Mouse (Mus musculus) forebrain, embryonic 10.5 days (tissue): ENCODE results near the gene Tnfrsf4. TPM values are rescaled to one million over a fixed set of nuclear protein-coding genes. Genes with fewer than 3 reads are reported as not detected.

ENCODE experiments used
- DNase-seq: peaks from one replicate; pipeline ENCODE4 v3.0.0-alpha.2; 2017; ENCODE audit warnings: low spot score; ENCODE audit errors: extremely low spot score
- H3K27ac ChIP-seq: fragments of 300-500 bp; sonication (generic); 2 replicates; pipeline ENCODE4 v1.5.1; 2016; ENCODE audit warnings: mild to moderate bottlenecking
- H3K27me3 ChIP-seq: fragments of 300-500 bp; sonication (generic); 2 replicates; pipeline ENCODE4 v1.6.1; 2016; ENCODE audit warnings: mild to moderate bottlenecking; ENCODE audit not compliant: poor library complexity, severe bottlenecking
- H3K36me3 ChIP-seq: fragments of 300-500 bp; sonication (generic); replicated peaks from 2 replicates; pipeline ENCODE4 v1.6.1; 2016; ENCODE audit warnings: mild to moderate bottlenecking, moderate library complexity
- H3K4me1 ChIP-seq: fragments of 300-500 bp; sonication (generic); 2 replicates; pipeline ENCODE4 v1.6.1; 2016
- H3K4me3 ChIP-seq: fragments of 300-500 bp; sonication (generic); 2 replicates; pipeline ENCODE4 v1.5.1; 2016; ENCODE audit warnings: mild to moderate bottlenecking, moderate library complexity
- H3K9me3 ChIP-seq: fragments of 300-500 bp; sonication (generic); 2 replicates; pipeline ENCODE4 v1.6.1; 2016; ENCODE audit warnings: mild to moderate bottlenecking, moderate library complexity
- WGBS: fragments of 180-500 bp; shearing (Covaris S2); methylation state at CpG from one replicate; pipeline ENCODE4 v1.1.7; 2016; 5-methylcytosine and 5-hydroxymethylcytosine counted together
- microRNA counts: library from miRNA; unstranded; fragments of <30 nt; microRNA quantifications from one replicate; lab custom pipeline; 2017
- microRNA-seq: library from miRNA; unstranded; fragments of <30 nt; microRNA quantifications from one replicate; pipeline ENCODE4, GENCODE M21; 2017
- polyA plus RNA-seq: library from polyadenylated mRNA; unstranded; fragments of >200 nt; fragmentation: Nextera tagmentation; extraction: Ambion mirVana; gene quantifications from 2 replicates; pipeline ENCODE4 v1.2.1, GENCODE M21; 2016

Tnfrsf4 gene
- polyA plus RNA-seq, 1 experiment from 2014 or later, result 0.72 TPM

DNA sequence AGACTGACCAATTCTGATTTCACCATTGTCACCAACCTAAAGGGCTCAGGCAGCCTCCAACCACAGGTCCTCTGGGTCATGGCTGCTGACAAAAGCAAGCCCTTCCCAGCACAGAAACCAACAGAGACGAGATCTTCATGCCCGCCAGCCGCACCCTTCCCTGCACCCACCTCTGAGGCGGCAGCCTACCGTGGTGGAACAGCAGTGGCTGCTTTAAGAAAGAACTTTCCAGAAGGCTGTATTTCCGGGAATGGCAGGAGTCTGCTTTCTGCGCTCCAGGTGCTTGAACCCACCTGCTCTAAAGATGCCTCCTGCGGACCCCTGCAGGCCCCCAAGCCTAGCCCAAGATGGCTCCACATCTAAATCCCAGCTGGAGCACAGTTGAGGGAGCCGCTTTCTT lies 45.2 kb downstream of the Tnfrsf4 start:
- no peak for DNase-seq
- H3K27ac ChIP-seq, result peak overlapping the region; percentile 63
- H3K4me1 ChIP-seq, result peaks cover 16% of the 10 kb centered on the region
- H3K9me3 ChIP-seq, result no peaks in the 10 kb centered on the region
- H3K4me3 ChIP-seq, result peak overlapping the region; percentile 23; the same call in 1 of the 2 replicates
- no peaks in the 10 kb centered on the region for H3K27me3 ChIP-seq
- 79% methylated on average over 9 of the region's 9 CpGs for WGBS
- H3K36me3 ChIP-seq, result no peaks in the 10 kb centered on the region

DNA sequence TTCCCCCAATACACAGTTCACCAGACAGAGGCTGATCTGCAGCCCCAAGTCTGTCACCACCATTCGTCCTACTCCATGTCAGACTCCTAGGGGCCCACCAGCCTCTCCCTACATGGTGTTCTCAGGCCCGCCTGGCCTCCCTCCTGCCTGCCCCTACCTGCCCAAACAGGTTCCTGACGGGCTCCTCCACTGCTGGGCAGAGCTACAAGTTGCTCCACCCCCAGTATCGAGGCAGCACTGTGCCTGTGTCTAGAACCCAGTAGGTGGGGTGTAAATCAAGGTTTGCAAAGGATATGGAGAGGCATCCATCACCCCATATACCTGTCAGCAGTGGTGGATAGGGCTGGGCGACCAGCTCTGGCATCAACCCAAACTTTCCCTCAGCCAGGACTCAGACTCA lies 45.6 kb downstream of the Tnfrsf4 start, which contains the start of gene Ttll10:
Ttll10 (minus strand) TSS at position 154 of the 400 bp plus-strand sequence.
- no peak for DNase-seq
- no peaks in the 10 kb centered on the region for H3K36me3 ChIP-seq
- no peaks in the 10 kb centered on the region for H3K27me3 ChIP-seq
- peaks cover 20% of the 10 kb centered on the region for H3K4me1 ChIP-seq
- no peaks in the 10 kb centered on the region for H3K9me3 ChIP-seq
- H3K4me3 ChIP-seq, result peak within 1 kb of the TSS; percentile 23; the same call in 1 of the 2 replicates
- WGBS, result 53% methylated on average over 5 of the region's 5 CpGs
- peak within 1 kb of the TSS; percentile 63 for H3K27ac ChIP-seq

DNA sequence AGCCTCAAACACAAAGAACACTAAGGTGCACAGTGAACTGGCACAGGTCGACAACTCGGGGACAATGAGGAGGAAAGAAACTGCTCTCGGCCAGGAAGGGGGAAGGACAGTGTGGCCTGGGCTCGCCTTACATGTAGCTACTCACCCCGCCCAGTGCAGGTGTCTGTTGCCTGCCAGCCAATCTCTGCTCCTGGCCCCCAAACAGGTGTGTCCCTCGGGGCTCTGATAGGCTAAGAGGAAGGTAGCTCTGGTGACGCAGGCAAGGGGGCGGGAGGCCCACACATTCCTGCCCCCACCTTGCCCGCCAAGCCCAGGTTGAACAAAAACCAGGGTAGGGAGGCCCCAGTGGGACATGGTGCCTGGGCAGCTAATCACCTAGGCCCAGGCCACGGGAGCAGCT lies 46.1 kb downstream of the Tnfrsf4 start:
- peaks cover 23% of the 10 kb centered on the region for H3K4me1 ChIP-seq
- 30% methylated on average over 10 of the region's 10 CpGs for WGBS
- no peak for DNase-seq
- no peaks in the 10 kb centered on the region for H3K27me3 ChIP-seq
- no peaks in the 10 kb centered on the region for H3K36me3 ChIP-seq
- peak overlapping the region; percentile 63; the same call in 1 of the 2 replicates for H3K27ac ChIP-seq
- no peaks in the 10 kb centered on the region for H3K9me3 ChIP-seq
- peak overlapping the region; percentile 23; the same call in 1 of the 2 replicates for H3K4me3 ChIP-seq

DNA sequence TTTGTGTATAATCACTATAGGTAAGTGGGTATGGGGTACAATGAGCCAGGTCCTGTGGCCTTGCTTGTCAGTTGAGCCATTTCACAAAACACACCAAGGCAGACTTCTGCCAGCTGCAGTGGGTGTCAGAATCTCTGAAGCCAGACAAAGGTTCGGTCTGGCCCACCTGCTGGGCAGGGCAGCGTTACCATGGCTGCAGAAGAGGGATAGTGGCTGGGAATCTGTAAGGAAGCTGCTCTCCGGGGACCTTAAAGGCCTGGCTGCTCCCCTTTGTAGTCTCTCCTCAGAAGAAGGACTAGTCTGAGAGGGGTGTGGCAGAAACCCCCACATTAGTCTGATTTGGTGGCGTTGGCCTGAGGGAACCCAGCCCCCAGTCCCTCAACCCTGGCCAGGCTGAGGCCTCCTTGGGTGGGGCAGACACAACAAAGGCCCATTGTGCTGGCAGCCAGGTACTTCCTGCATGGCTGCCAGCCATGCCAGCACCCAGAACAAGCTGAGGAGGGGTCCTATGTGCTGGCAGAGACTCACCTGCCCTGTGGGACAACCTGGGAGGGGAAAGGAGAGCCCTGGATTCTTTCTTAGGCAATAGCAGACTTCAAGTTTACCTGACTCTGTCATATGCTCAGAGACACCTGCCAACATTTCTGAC lies 50.3 kb downstream of the Tnfrsf4 start:
- DNase-seq, result no peak
- Histone ChIP-seq H3K27ac (peak overlapping the region; percentile 79), H3K9me3 (no peaks in the 10 kb centered on the region), H3K27me3 (no peaks in the 10 kb centered on the region), H3K36me3 (no peaks in the 10 kb centered on the region), H3K4me1 (peaks cover 19% of the 10 kb centered on the region), H3K4me3 (no peak overlapping the region; the same call in 1 of the 2 replicates)
- WGBS, result 1% methylated on average over 4 of the region's 4 CpGs

DNA sequence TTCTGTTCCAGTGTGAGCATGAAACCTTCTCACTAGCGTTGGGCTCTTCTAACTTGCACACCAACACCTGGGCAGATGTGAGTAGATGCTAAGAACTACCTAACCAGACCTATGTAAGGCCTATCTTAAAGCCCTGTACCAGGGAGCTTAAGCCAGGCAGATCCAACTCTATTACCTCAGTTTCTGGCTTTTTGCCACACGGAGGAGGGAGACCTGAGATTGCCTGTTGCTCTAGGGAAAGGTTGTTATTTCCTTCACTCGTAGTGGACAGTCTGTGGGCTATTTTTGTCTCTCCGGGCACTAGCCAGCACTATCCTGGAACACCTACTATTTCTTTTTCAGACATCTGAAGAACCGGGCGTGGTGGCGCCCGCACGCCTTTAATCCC lies 50.9 kb downstream of the Tnfrsf4 start:
- no peak overlapping the region for H3K4me3 ChIP-seq
- no peaks in the 10 kb centered on the region for H3K9me3 ChIP-seq
- peak overlapping the region; percentile 79 for H3K27ac ChIP-seq
- H3K36me3 ChIP-seq, result no peaks in the 10 kb centered on the region
- no peaks in the 10 kb centered on the region for H3K27me3 ChIP-seq
- WGBS, result 89% methylated on average over 9 of the region's 9 CpGs
- no peak for DNase-seq
- H3K4me1 ChIP-seq, result peaks cover 23% of the 10 kb centered on the region

DNA sequence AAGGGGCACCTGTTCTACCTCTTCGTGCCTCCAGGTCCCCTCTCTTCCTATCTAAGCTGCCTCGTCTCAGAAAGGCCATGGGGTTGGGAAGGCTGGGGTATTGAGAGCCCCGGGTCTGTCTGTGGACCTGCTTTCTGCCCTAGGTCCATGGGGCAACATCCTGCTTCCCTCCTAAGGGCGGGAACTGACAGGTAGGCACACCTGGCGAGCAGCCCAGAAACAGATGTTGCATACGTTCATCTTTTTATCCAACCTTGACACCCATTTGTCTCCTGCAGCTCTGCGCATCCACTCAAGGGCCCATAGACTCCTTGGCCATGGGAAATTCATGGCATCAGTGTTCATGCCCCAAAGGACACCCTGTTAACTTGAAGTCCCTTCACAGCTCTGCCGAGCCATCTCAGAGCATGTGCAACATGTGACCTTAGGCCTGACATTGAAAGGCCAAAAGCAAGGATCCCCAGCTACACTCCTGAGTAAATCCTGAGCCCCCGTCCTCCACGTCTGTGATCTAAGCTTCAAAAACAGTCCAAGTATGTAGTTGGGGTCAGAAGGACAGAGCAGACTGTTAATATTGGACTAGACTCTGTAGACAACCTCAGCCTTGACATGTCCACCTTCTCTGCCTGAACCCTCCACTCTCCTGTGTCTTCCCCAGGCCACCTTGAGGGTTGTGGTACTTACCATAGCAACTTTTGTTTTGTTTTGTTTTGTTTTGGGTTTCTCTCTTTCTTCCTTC lies 51.7 kb downstream of the Tnfrsf4 start:
- Histone ChIP-seq H3K4me3 (no peak overlapping the region), H3K36me3 (no peaks in the 10 kb centered on the region), H3K27me3 (no peaks in the 10 kb centered on the region), H3K27ac (no peak overlapping the region), H3K9me3 (no peaks in the 10 kb centered on the region), H3K4me1 (peaks cover 24% of the 10 kb centered on the region)
- no peak for DNase-seq
- whole genome bisulfite sequencing, result 88% methylated on average over 10 of the region's 10 CpGs

MicroRNAs within 50 kb of the gene (microRNA counts, 519-probe panel; counts per million panel counts)
- microRNA mmu-miR-200a (lab: Ali Mortazavi, UCI) (341 counts per million, percentile 65 among the panel's probes with 10 or more counts), microRNA mmu-miR-200b (lab: Ali Mortazavi, UCI) (4,836 counts per million, percentile 83 among the panel's probes with 10 or more counts), microRNA mmu-miR-429 (lab: Ali Mortazavi, UCI) (4,901 counts per million, percentile 83 among the panel's probes with 10 or more counts)

Small RNA genes within 50 kb of the gene (microRNA-seq; reads per million reads assigned to microRNA genes)
- gene Mir200a (350 reads per million, percentile 62 among the genes with 10 or more reads in this experiment), gene Mir200b (908 reads per million, percentile 74 among the genes with 10 or more reads in this experiment), gene Mir429 (2,848 reads per million, percentile 85 among the genes with 10 or more reads in this experiment)

Other genes with a start within 250 kb of the Tnfrsf4 start
- gene Vwa1, start 239.1 kb upstream of the Tnfrsf4 start, polyA plus RNA-seq, result 9.7 and 11.3 TPM in 2 replicates
- 0.24 and 0.27 TPM in 2 replicates for gene Tmem88b, start 228.0 kb upstream of the Tnfrsf4 start, polyA plus RNA-seq
- gene Ankrd65, start 223.4 kb upstream of the Tnfrsf4 start, polyA plus RNA-seq, result not detected in 2 replicates
- gene Mrpl20, start 211.0 kb upstream of the Tnfrsf4 start, polyA plus RNA-seq, result 253 and 258 TPM in 2 replicates
- gene Ccnl2, start 201.4 kb upstream of the Tnfrsf4 start, polyA plus RNA-seq, result 166 and 168 TPM in 2 replicates
- gene Aurkaip1, start 182.6 kb upstream of the Tnfrsf4 start, polyA plus RNA-seq, result 165 and 172 TPM in 2 replicates
- 37.6 and 39.4 TPM in 2 replicates for gene Mxra8, start 174.2 kb upstream of the Tnfrsf4 start, polyA plus RNA-seq
- 4.6 and 5.3 TPM in 2 replicates for gene Dvl1, start 166.4 kb upstream of the Tnfrsf4 start, polyA plus RNA-seq
- gene Tas1r3, start 150.5 kb upstream of the Tnfrsf4 start, polyA plus RNA-seq, result 0.12 and 0.33 TPM in 2 replicates
- gene Cptp, start 144.4 kb upstream of the Tnfrsf4 start, polyA plus RNA-seq, result 21.2 and 24.0 TPM in 2 replicates
- 120 and 121 TPM in 2 replicates for gene Ints11, start 144.3 kb upstream of the Tnfrsf4 start, polyA plus RNA-seq
- gene Pusl1, start 122.1 kb upstream of the Tnfrsf4 start, polyA plus RNA-seq, result 54.5 and 56.3 TPM in 2 replicates
- gene Acap3, start 122.0 kb upstream of the Tnfrsf4 start, polyA plus RNA-seq, result 24.3 and 24.5 TPM in 2 replicates
- gene Ube2j2, start 70.0 kb upstream of the Tnfrsf4 start, polyA plus RNA-seq, result 144 and 150 TPM in 2 replicates
- 18.4 and 20.9 TPM in 2 replicates for gene C1qtnf12, start 51.5 kb upstream of the Tnfrsf4 start, polyA plus RNA-seq
- gene B3galt6, start 21.2 kb upstream of the Tnfrsf4 start, polyA plus RNA-seq, result 12.7 and 14.0 TPM in 2 replicates
- 134 and 135 TPM in 2 replicates for gene Sdf4, start 21.0 kb upstream of the Tnfrsf4 start, polyA plus RNA-seq
- 0.72 and 1.1 TPM in 2 replicates for gene Tnfrsf18, start 12.3 kb downstream of the Tnfrsf4 start, polyA plus RNA-seq
- gene Ttll10, start 45.6 kb downstream of the Tnfrsf4 start, polyA plus RNA-seq, result 0.10 and 0.41 TPM in 2 replicates
- gene 9430015G10Rik, start 96.1 kb downstream of the Tnfrsf4 start, polyA plus RNA-seq, result 81.2 and 86.9 TPM in 2 replicates
- 0.87 and 1.1 TPM in 2 replicates for gene Rnf223, start 116.7 kb downstream of the Tnfrsf4 start, polyA plus RNA-seq
- 58.3 and 62.0 TPM in 2 replicates for gene Agrn, start 183.6 kb downstream of the Tnfrsf4 start, polyA plus RNA-seq
- 0.38 and 0.43 TPM in 2 replicates for gene Isg15, start 187.0 kb downstream of the Tnfrsf4 start, polyA plus RNA-seq
- 3.9 and 4.4 TPM in 2 replicates for gene AW011738, start 189.5 kb downstream of the Tnfrsf4 start, polyA plus RNA-seq
- 1.1 TPM in 2 replicates for gene Perm1, start 202.0 kb downstream of the Tnfrsf4 start, polyA plus RNA-seq
- gene Plekhn1, start 221.0 kb downstream of the Tnfrsf4 start, polyA plus RNA-seq, result 21.9 and 23.1 TPM in 2 replicates
- 122 and 124 TPM in 2 replicates for gene Noc2l, start 222.2 kb downstream of the Tnfrsf4 start, polyA plus RNA-seq
- gene Samd11, start 241.8 kb downstream of the Tnfrsf4 start, polyA plus RNA-seq, result 0.42 and 0.78 TPM in 2 replicates